Mouse (Mus musculus) right cerebral cortex, postnatal 10 days (tissue): ENCODE results near the gene Slc39a7.

Source experiments
- DNase-seq, 2 experiments: peaks; one replicate each; pipeline ENCODE4 v3.0.0; 2021; ENCODE audit warnings: low spot score in 2 of 2

The Slc39a7 gene

GRCm38 (mm10) chr17:34031465-34032173, at the start of gene Slc39a7, which contains the start of gene Rxrb:
TSS of gene Slc39a7 (minus strand) at chr17:34031682.
TSS of gene Rxrb (plus strand) at chr17:34031812.
- peak; percentile 98 to 99 for DNase-seq

- peak; percentile 51 to 78 for DNase-seq
These were observed 48.1 kb upstream of the Slc39a7 start for GRCm38 (mm10) chr17:34079621-34080020.

GRCm38 (mm10) chr17:34079002-34079401, 47.5 kb upstream of the Slc39a7 start:
- no peak for DNase-seq

GRCm38 (mm10) chr17:34078148-34078547, 46.7 kb upstream of the Slc39a7 start:
- DNase-seq, result no peak

GRCm38 (mm10) chr17:34077549-34077948, 46.1 kb upstream of the Slc39a7 start:
- DNase-seq, result peak; percentile 71 to 85

- peak; percentile 68 to 82 for DNase-seq
These were observed 43.8 kb upstream of the Slc39a7 start for GRCm38 (mm10) chr17:34075271-34075670.

- DNase-seq, result no peak
These were observed 40.6 kb upstream of the Slc39a7 start for GRCm38 (mm10) chr17:34072091-34072490.

- no peak for DNase-seq
These were observed 37.4 kb upstream of the Slc39a7 start for GRCm38 (mm10) chr17:34068864-34069263.

- no peak for DNase-seq
These were observed 25.7 kb upstream of the Slc39a7 start for GRCm38 (mm10) chr17:34057224-34057623.

- DNase-seq, result no peak
These were observed 16.0 kb upstream of the Slc39a7 start for GRCm38 (mm10) chr17:34047404-34048050.

GRCm38 (mm10) chr17:34045941-34046340, 14.5 kb upstream of the Slc39a7 start:
- DNase-seq, result no peak

- peak; percentile 52 to 63 for DNase-seq
These were observed 8.3 kb upstream of the Slc39a7 start for GRCm38 (mm10) chr17:34039562-34040450.

- DNase-seq, result peak; percentile 45 to 46
These were observed 7.5 kb upstream of the Slc39a7 start, which contains the start of gene Col11a2 for GRCm38 (mm10) chr17:34038878-34039561. TSS of gene Col11a2 (plus strand) at chr17:34039437.

GRCm38 (mm10) chr17:34038440-34038839, 7.0 kb upstream of the Slc39a7 start:
- peak; percentile 85 to 86 for DNase-seq

GRCm38 (mm10) chr17:34037241-34037640, 5.8 kb upstream of the Slc39a7 start:
- peak in 1 of 2 experiments; percentile 39 for DNase-seq

GRCm38 (mm10) chr17:34036647-34037046, 5.2 kb upstream of the Slc39a7 start:
- DNase-seq, result peak in 1 of 2 experiments; percentile 42

GRCm38 (mm10) chr17:34035517-34035916, 4.0 kb upstream of the Slc39a7 start:
- no peak for DNase-seq

- peak; percentile 60 to 72 for DNase-seq
These were observed 2.6 kb upstream of the Slc39a7 start for GRCm38 (mm10) chr17:34034064-34034463.

GRCm38 (mm10) chr17:34033441-34033840, 2.0 kb upstream of the Slc39a7 start:
- DNase-seq, result peak; percentile 26 to 48

GRCm38 (mm10) chr17:34032806-34033205, 1.3 kb upstream of the Slc39a7 start:
- peak; percentile 49 to 57 for DNase-seq

GRCm38 (mm10) chr17:34032174-34032632, 721 bp upstream of the Slc39a7 start:
- DNase-seq, result no peak
